Mouse (Mus musculus) ES-E14 (cell line): ENCODE data around the gene Mrps7.

Experiments used
- CHD2 ChIP-seq: IDR thresholded peaks from 2 replicates; pipeline ENCODE4 v1.6.1; 2014; ENCODE audit warnings: mild to moderate bottlenecking, low read depth, low read length, inconsistent platforms
- HCFC1 ChIP-seq: IDR thresholded peaks from 2 replicates; pipeline ENCODE4 v1.6.1; 2012; ENCODE audit warnings: low read length, inconsistent platforms, borderline replicate concordance; ENCODE audit not compliant: insufficient read depth
- MAFK ChIP-seq: IDR thresholded peaks from 2 replicates; pipeline ENCODE4 v1.6.1; 2014; ENCODE audit warnings: mild to moderate bottlenecking, low read depth, low read length, inconsistent platforms; ENCODE audit not compliant: insufficient read depth
- ZC3H11A ChIP-seq: IDR thresholded peaks from 2 replicates; pipeline ENCODE4 v1.6.1; 2012; ENCODE audit warnings: low read depth, mild to moderate bottlenecking, inconsistent platforms, low read length, borderline replicate concordance
- ZNF384 ChIP-seq: IDR thresholded peaks from 2 replicates; pipeline ENCODE4 v1.6.1; 2012; ENCODE audit warnings: low read depth, low read length, inconsistent platforms

- TF ChIP-seq ZC3H11A: no peak
- TF ChIP-seq MAFK: no peak
- no peak for TF ChIP-seq HCFC1
- no peak for TF ChIP-seq CHD2
- TF ChIP-seq ZNF384: no peak
Observed at GRCm38 (mm10) chr11:115628465-115629101, 24.9 kb downstream of the Mrps7 start.
